In the genomic region with DNA sequence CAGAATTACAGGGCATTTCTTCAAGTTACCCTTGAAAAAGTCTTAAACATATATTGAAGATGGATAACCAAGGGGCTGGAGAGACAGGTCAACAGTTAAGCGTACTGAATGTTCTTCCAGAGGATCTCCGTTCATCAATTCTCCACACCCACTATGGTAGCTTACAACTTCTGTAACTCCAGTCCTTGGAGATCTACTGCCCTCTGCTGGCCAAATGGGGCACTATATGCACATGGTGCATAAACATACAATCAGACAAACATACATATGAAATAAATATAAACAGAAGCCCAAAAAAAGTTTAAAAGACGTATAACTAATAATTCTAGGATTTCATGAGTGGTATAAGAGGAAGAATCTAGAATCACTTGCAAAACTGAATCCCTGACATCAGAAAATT, we compare ENCODE assay signal across 13 mouse cellular contexts.
DNase-seq lines count a peak whose midpoint lies in the region; ATAC-seq and TF ChIP-seq lines count a peak whose summit lies in the region.
"Had no signal": no experiment of that assay in that cellular context is flagged by ENCODE, and none has a peak within 500 bp of the region (broad histone marks: within the 10 kb centered on the region; RNA-seq: fewer than 3 reads in every experiment).

No protein-coding gene starts in this region.

- H3K4me1 ChIP-seq in heart, postnatal 0 days (ENCODE audit: control insufficient read depth, insufficient read depth), result peaks cover 11% of the 10 kb centered on the region
- H3K4me1 ChIP-seq in ES-E14 (ENCODE audit: control insufficient read depth in 2 of 2, insufficient read depth in 2 of 2, low read length in 2 of 2, poor library complexity in 1 of 2), result peaks cover 0 to 11% of the 10 kb centered on the region in 2 experiments; a peak in 2 of 4 replicates
- H3K4me1 ChIP-seq: megakaryocyte, embryonic 14.5 days had no signal

- H3K9me3 ChIP-seq in heart, postnatal 0 days (replicated peaks; ENCODE audit: control insufficient read depth, low read length), result no peaks in the 10 kb centered on the region
- no peaks in the 10 kb centered on the region for H3K9me3 ChIP-seq in ES-E14 (ENCODE audit: control insufficient read depth, insufficient read depth, low read depth, low read length)
- H3K9me3 ChIP-seq: limb, embryonic 13.5 days had no signal

- no peak for ATAC-seq in heart, postnatal 0 days (ENCODE audit: insufficient read depth, low read depth)

- H3K4me3 ChIP-seq in heart, postnatal 0 days (ENCODE audit: low read depth, low read length), result no peak overlapping the region
- no peak overlapping the region for H3K4me3 ChIP-seq in ES-E14 (ENCODE audit: insufficient read depth in 1 of 2, low read depth in 1 of 2, low read length in 2 of 2, poor library complexity in 1 of 2, severe bottlenecking in 1 of 2)
- H3K4me3 ChIP-seq: limb, embryonic 13.5 days; megakaryocyte, embryonic 14.5 days; myocyte had no signal

- no peak overlapping the region for H3K9ac ChIP-seq in heart, postnatal 0 days (replicated peaks; ENCODE audit: low read depth, low read length)
- H3K9ac ChIP-seq in ES-E14 (ENCODE audit: insufficient read depth, low read depth, low read length, poor library complexity, severe bottlenecking), result no peak overlapping the region
- H3K9ac ChIP-seq: limb, embryonic 13.5 days had no signal

- H3K4me2 ChIP-seq in heart, postnatal 0 days (ENCODE audit: low read depth, low read length), result no peak overlapping the region
- H3K4me2 ChIP-seq: limb, embryonic 13.5 days had no signal

- no peaks in the 10 kb centered on the region for H3K36me3 ChIP-seq in heart, postnatal 0 days (replicated peaks; ENCODE audit: control insufficient read depth, insufficient read depth, low read length)
- H3K36me3 ChIP-seq in ES-E14 (ENCODE audit: control insufficient read depth, insufficient read depth, low read length, poor library complexity, severe bottlenecking), result no peaks in the 10 kb centered on the region
- H3K36me3 ChIP-seq: limb, embryonic 13.5 days had no signal

- in situ Hi-C loops in ES-E14 (cut with MboI; ENCODE audit: low sequenced_read_pairs in 2 of 2, unreplicated experiment in 2 of 2), result no loop called here

- DNase-seq in heart, postnatal 0 days (ENCODE audit: low spot score), result no peak
- no peak for DNase-seq in heart, adult 18-20 months
- peak; percentile 15 for DNase-seq in lung, postnatal 36 days
- no peak for DNase-seq in lung, postnatal 4 days
- DNase-seq in ES-E14 (ENCODE audit: low read depth, low spot score), result peak; percentile 56
- DNase-seq in induced T-regulatory cell, adult 2 months (ENCODE audit: low read depth), result peak; percentile 1
- DNase-seq in embryo, embryonic 9.5 days (ENCODE audit: extremely low spot score), result no peak
- DNase-seq: kidney, adult 8-10 months; thymus, postnatal 25 days had no signal

- WGBS in heart, postnatal 0 days, result 95% methylated on average over 3 of the region's 3 CpGs

- H3K27ac ChIP-seq in heart, postnatal 0 days (ENCODE audit: low read depth), result no peak overlapping the region
- no peak overlapping the region for H3K27ac ChIP-seq in ES-E14 (ENCODE audit: insufficient read depth, low read depth, low read length, poor library complexity, severe bottlenecking)
- H3K27ac ChIP-seq: limb, embryonic 13.5 days had no signal

- H3K27me3 ChIP-seq in heart, postnatal 0 days (ENCODE audit: control insufficient read depth, insufficient read depth, low read length), result no peaks in the 10 kb centered on the region
- H3K27me3 ChIP-seq: CH12.LX; limb, embryonic 13.5 days; megakaryocyte, embryonic 14.5 days had no signal

- TF ChIP-seq EP300 in heart, postnatal 0 days (IDR thresholded peaks at IDR 0.05; ENCODE audit: low read depth), result no peak

- TF ChIP-seq CTCF in heart, postnatal 0 days (IDR thresholded peaks at IDR 0.05; ENCODE audit: low read depth), result peak; percentile 13; the same call in 1 of the 2 replicates

TF ChIP-seq in ES-E14, 5 proteins besides CTCF, POLR2A, EP300 and RAD21:
- TF ChIP-seq ZC3H11A (IDR thresholded peaks at IDR 0.05; ENCODE audit: borderline replicate concordance, low read depth, low read length), result peak; percentile 96
- TF ChIP-seq CHD2 (IDR thresholded peaks at IDR 0.05; ENCODE audit: low read depth, low read length), result no peak

Comparison
In these comparisons a context has a peak if more than half of its experiments do, and no peak if none do; other contexts are left out.
1. DNase-seq: peak in lung, postnatal 36 days (single experiment), ES-E14 (single experiment) and induced T-regulatory cell, adult 2 months (single experiment); none in heart, postnatal 0 days (single experiment), heart, adult 18-20 months (0 of 2), lung, postnatal 4 days (0 of 2) and embryo, embryonic 9.5 days (single experiment).